Mouse (Mus musculus) E14TG2a.4 (cell line): ENCODE measurements at regions not wholly inside any gene's neighbourhood (a gene's known extent, or its start where the extent isn't known, plus 50 kb on each side); places are given as distances from the start of the nearest gene placed in this dataset.
A peak's percentile ranks its signal among the peaks of the same experiment; 100 is the strongest.

ENCODE experiments used
- H3K27me3 ChIP-seq: 2 replicates; pipeline ENCODE4 v1.6.1; 2014; ENCODE audit warnings: low read length, control low read depth; ENCODE audit not compliant: insufficient read depth
- H3K36me3 ChIP-seq: 2 replicates; pipeline ENCODE4 v1.6.1; 2014; ENCODE audit warnings: low read length, control low read depth; ENCODE audit not compliant: insufficient read depth
- H3K4me1 ChIP-seq: replicated peaks from 2 replicates; pipeline ENCODE4 v1.6.1; 2014; ENCODE audit warnings: low read depth, low read length, control low read depth
- H3K4me3 ChIP-seq: replicated peaks from 2 replicates; pipeline ENCODE4 v1.5.1; 2014; ENCODE audit warnings: mild to moderate bottlenecking, low read length
- H3K9me3 ChIP-seq: 2 replicates; pipeline ENCODE4 v1.6.1; 2014; ENCODE audit warnings: low read length, control low read depth
- CTCF ChIP-seq: conservative IDR thresholded peaks from 2 replicates; pipeline ENCODE4 v1.5.1; 2014; ENCODE audit warnings: low read length
- NANOG ChIP-seq: IDR thresholded peaks from 2 replicates; pipeline ENCODE4 v1.6.1; 2014; ENCODE audit warnings: borderline replicate concordance, low read length, mixed read lengths
- POU5F1 ChIP-seq: IDR thresholded peaks from 2 replicates; pipeline ENCODE4 v1.6.1; 2014; ENCODE audit warnings: low read length, borderline replicate concordance

DNA sequence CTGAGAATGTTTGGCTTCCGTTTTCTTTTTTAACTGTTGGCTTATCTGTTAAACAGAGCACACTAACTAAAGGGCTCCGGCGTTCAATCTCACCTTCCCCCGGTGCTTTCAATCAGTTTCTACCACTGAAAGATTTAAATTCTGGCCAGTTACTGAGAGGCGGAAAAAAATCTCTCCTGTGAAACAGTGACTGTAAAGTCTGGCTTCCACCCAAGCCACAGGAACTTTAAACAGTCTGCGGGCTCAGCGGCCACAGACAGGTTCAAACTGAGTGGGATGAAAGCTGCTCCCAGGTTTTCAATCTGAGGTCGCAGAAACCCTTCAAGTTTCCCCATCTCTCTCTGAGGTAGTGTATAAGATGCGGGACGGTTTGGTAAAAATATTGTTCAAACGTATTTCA is 538.2 kb upstream of the Gm11114 start:
- H3K9me3 ChIP-seq = no peaks in the 10 kb centered on the region
- no peak for TF ChIP-seq CTCF
- TF ChIP-seq NANOG = no peak
- no peak for TF ChIP-seq POU5F1

DNA sequence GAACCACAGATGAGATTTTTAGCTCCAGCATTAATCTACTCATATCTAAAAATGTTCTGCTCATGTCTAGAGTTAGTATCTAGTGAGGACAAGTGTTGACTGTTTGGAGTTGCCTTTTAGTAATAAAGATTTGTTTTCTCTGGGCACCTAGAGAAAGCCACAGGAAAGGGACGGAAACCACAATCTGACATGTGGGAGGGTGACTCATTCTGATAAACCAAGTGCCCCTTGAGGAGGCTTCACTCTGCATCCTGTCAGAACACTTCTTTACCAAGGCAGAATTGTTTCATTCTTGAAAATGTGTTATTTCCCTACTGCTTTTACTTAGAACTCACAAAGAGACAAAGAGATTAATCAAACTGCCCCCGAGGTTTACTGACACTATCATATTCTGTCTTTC is 537.4 kb upstream of the Gm11114 start:
- TF ChIP-seq NANOG (no peak), CTCF (no peak), POU5F1 (no peak)
- no peaks in the 10 kb centered on the region for H3K27me3 ChIP-seq
- no peaks in the 10 kb centered on the region for H3K4me1 ChIP-seq
- no peaks in the 10 kb centered on the region for H3K9me3 ChIP-seq
- H3K36me3 ChIP-seq = no peaks in the 10 kb centered on the region
- H3K4me3 ChIP-seq = no peak overlapping the region

More for the DNA sequence above, 538.2 kb upstream of the Gm11114 start:
- Histone ChIP-seq H3K4me1 (no peaks in the 10 kb centered on the region), H3K27me3 (no peaks in the 10 kb centered on the region), H3K4me3 (no peak overlapping the region), H3K36me3 (no peaks in the 10 kb centered on the region)

DNA sequence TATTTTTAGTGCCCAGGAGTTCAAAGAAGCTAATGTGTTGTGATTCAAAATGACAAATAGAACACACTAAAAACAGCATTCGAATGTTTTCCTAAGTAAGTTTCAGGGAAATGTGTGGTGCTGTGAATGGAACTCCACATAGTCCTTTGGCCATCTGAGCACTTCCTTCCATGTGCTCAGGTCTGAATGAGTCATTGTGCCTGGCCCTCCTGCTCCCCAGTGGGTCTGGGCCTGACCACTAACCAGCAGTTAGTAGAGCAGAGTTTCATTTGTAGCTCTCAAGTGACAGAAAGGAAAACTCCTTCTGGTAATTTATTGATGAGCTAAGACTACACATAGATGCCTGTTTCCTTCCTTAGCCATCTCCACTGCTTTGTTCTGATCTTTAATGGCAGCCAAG is 533.4 kb upstream of the Gm11114 start:
- H3K36me3 ChIP-seq = no peaks in the 10 kb centered on the region

DNA sequence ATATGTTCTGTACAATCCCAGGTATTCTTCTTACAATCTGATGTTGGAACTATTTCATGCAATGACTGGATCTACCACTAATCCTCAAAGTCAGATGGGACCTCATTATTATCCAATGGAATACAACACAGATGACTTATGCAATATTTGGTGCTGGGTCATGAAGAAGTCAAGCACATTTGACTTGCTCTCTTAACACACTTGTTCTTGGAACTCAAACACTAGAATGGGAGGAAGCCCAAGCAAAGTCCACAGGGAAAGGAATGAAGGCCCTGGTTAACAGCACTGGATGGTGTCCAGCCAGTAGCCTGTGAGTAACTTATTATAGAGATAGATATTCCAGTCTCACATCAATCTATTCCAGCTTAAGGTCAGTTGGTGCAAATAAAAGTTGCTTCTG is 486.8 kb upstream of the Gm11114 start:
- Histone ChIP-seq H3K4me1 (no peaks in the 10 kb centered on the region), H3K36me3 (no peaks in the 10 kb centered on the region), H3K9me3 (no peaks in the 10 kb centered on the region), H3K4me3 (no peak overlapping the region), H3K27me3 (no peaks in the 10 kb centered on the region)
- TF ChIP-seq NANOG = no peak
- TF ChIP-seq POU5F1 = no peak
- no peak for TF ChIP-seq CTCF

More for the DNA sequence above, 533.4 kb upstream of the Gm11114 start:
- Histone ChIP-seq H3K27me3 (no peaks in the 10 kb centered on the region), H3K4me3 (no peak overlapping the region), H3K4me1 (no peaks in the 10 kb centered on the region), H3K9me3 (no peaks in the 10 kb centered on the region)
- TF ChIP-seq NANOG = no peak
- no peak for TF ChIP-seq POU5F1
- TF ChIP-seq CTCF = no peak

DNA sequence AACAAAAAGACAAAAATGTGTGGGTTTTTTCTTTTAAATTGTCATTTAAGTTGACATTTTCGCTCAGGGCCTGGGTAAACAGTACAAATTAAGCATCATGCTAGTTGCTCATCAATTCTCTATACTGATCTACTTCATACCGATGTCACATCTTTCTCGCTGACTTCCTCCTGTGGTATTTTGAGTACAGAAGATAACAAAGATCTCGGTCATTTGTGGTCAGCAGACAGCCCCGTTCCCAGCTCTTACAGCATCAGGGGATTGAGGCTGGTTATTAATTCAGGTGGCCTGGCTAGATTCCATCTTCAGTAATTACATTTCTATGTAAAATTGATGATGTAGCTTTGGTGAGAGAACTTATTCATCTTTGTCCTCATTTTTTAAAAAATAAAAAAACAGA is 483.6 kb upstream of the Gm11114 start:
- no peak for TF ChIP-seq NANOG
- TF ChIP-seq CTCF = no peak
- TF ChIP-seq POU5F1 = no peak
- Histone ChIP-seq H3K9me3 (no peaks in the 10 kb centered on the region), H3K4me1 (no peaks in the 10 kb centered on the region), H3K27me3 (no peaks in the 10 kb centered on the region), H3K4me3 (no peak overlapping the region), H3K36me3 (no peaks in the 10 kb centered on the region)

DNA sequence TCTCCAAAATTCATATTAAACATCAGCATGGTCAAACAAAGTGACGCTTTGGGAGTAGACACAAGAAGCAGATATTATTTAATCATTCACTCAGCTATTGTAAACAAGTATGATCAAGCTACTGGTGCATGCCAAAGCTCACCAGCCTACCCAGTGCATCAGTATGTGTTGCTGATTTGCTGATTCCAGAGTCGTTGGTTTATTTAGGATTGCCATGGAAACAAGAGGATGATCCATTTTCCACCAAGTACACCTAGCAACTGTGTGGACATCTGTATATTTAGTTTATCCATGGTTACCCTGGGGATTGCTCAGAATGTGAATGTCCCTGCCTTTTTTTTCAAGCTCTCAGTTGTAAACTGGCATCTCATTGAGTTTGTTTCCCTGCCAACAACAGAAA is 481.9 kb upstream of the Gm11114 start:
- no peak overlapping the region for H3K4me3 ChIP-seq
- no peaks in the 10 kb centered on the region for H3K27me3 ChIP-seq
- TF ChIP-seq NANOG (no peak), POU5F1 (no peak), CTCF (no peak)
- no peaks in the 10 kb centered on the region for H3K4me1 ChIP-seq
- H3K9me3 ChIP-seq = no peaks in the 10 kb centered on the region
- H3K36me3 ChIP-seq = no peaks in the 10 kb centered on the region

DNA sequence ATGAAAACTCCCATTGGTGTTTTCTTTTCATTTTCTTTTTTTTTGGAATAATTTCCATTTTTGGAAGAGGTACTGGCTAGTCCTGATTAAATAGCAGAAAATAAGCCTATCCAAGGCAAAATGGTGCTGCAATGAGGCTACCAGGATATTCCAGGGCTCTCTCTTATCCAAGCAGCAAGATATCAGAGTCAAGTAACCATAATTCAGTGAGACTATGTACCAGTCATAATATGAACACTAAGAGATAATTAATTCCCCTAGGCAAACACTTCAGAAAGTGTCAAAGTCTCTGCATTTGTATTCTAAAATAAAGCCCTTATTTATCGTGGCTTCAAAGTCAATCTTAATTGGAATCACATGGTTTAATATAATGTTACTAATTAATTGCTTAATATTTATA is 475.1 kb upstream of the Gm11114 start:
- no peaks in the 10 kb centered on the region for H3K4me1 ChIP-seq
- H3K9me3 ChIP-seq = no peaks in the 10 kb centered on the region
- no peaks in the 10 kb centered on the region for H3K36me3 ChIP-seq
- H3K4me3 ChIP-seq = no peak overlapping the region
- no peak for TF ChIP-seq POU5F1
- TF ChIP-seq CTCF = no peak
- TF ChIP-seq NANOG = no peak
- H3K27me3 ChIP-seq = no peaks in the 10 kb centered on the region

DNA sequence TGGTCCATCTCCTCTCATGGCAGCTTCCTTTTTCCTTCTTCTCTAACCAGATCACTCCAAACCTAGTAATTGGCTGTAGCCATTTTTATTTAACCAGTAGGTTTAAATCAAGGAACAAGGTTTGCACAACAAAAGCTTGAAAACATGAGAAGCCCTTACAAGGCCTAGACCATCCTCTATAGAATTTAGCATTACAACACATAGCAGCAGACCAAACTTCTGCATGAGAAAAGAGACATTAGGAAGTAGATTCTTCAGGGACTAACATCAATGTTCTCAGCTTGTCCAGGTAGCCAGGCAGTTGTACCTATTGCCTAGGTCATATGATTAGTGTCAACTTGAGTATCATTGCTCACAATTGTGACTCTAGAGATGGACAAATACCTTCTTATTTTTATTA is 468.6 kb upstream of the Gm11114 start:
- Histone ChIP-seq H3K9me3 (peaks cover 23% of the 10 kb centered on the region), H3K27me3 (no peaks in the 10 kb centered on the region), H3K36me3 (no peaks in the 10 kb centered on the region), H3K4me1 (peaks cover 9% of the 10 kb centered on the region; the same call in 1 of the 2 replicates), H3K4me3 (no peak overlapping the region)
- TF ChIP-seq POU5F1 (no peak), NANOG (peak; percentile 42; the same call in 1 of the 2 replicates)

DNA sequence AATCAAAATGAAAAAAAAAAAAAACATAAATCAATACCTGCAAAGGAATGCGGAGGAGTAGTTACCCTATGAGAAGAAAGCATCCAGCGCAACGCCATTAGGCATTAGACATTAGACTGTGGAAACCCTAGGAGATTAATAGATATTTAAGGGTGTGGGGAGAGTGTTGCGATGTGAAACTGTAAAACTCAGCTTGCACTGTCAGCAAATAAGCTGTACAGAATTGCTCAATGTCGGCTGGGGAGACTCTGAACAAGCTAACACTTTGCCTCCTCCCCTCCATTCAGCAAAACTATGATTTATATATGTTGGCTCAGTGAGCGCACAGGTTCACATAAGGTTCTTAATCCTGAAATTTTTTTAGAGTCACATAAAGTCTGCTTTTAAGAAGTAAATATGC is 451.0 kb upstream of the Gm11114 start:
- Histone ChIP-seq H3K9me3 (no peaks in the 10 kb centered on the region), H3K36me3 (no peaks in the 10 kb centered on the region), H3K27me3 (no peaks in the 10 kb centered on the region), H3K4me3 (no peak overlapping the region), H3K4me1 (no peaks in the 10 kb centered on the region)
- TF ChIP-seq CTCF = no peak
- no peak for TF ChIP-seq POU5F1
- TF ChIP-seq NANOG = no peak

DNA sequence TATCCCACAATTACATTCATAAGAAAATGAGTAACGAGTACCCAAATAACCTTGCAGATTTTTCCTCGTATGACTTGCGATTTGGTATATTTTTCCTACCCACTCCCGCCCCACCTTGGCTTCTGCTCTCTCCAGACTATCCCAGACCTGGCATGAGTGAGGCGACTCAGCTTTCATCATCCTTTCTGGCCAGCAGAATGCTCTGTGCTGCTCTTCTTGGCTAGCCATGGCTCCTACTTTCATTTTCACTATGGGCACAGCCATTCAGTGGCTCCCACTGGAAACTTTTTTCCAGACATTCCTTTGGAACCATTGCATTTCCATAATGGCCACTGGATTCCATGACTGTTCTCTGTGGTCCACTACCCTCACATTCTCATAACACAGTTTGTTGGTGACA is 449.1 kb upstream of the Gm11114 start:
- H3K4me3 ChIP-seq = no peak overlapping the region
- no peaks in the 10 kb centered on the region for H3K4me1 ChIP-seq
- no peaks in the 10 kb centered on the region for H3K36me3 ChIP-seq
- H3K27me3 ChIP-seq = no peaks in the 10 kb centered on the region
- no peaks in the 10 kb centered on the region for H3K9me3 ChIP-seq
- TF ChIP-seq POU5F1 (no peak), CTCF (no peak), NANOG (no peak)
